Mouse (Mus musculus): Measurements from ENCODE around the gene Grm1.
A peak's percentile ranks its signal among the peaks of the same experiment; 100 is the strongest.

Grm1 gene

GRCm38 (mm10) chr10:10734561-10734960 lies 347.6 kb downstream of the Grm1 start:
- peak; percentile 66 for DNase-seq (ENCODE audit: inconsistent ontology term)

- DNase-seq (ENCODE audit: inconsistent ontology term) = no peak
Measured at GRCm38 (mm10) chr10:10733092-10733491, 349.1 kb downstream of the Grm1 start.

- DNase-seq (ENCODE audit: inconsistent ontology term) = no peak
Measured at GRCm38 (mm10) chr10:10726501-10726900, 355.7 kb downstream of the Grm1 start.

DNA sequence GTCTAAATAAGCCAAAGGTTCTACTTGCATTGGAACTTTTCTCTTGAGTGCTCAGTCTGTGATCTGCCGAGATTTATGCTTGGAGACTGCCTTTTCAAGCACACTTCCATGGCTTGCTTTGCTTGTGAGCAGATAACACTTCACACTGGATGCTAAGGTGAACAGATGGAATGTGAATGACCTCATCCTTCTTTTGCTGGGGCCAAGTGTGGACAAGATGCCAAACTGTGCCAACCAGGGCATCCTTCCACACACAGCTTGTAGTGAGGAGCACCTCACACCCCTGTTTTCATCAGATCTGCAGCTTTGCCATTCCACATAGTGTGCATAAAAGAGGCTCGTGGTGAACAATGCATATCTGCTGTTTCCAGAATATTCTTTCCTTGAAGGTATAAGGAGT lies 371.3 kb downstream of the Grm1 start:
- peak; percentile 27 for DNase-seq (ENCODE audit: inconsistent ontology term)

DNA sequence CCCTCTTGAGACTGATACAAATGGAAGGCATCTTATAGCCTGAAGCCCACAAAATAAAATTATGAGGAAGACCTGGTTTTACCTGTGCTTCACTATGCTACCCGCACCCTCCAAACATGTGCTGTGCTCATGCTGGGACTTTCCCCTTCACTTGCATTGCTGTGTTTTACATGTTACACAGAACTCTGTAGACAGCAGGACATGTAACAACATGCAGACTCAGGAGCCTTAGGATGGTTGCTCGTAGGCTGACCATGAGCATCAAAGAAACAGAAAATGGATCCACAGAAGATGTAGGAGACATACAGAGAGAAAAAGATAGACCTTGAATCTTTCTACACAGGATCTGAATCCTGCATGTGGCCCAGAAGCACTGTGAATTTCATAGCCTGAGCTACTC lies 371.8 kb downstream of the Grm1 start:
- DNase-seq (ENCODE audit: inconsistent ontology term) = no peak

- DNase-seq (ENCODE audit: inconsistent ontology term) = no peak
Measured at GRCm38 (mm10) chr10:10708031-10708430, 374.1 kb downstream of the Grm1 start.

GRCm38 (mm10) chr10:10701326-10701725 lies 380.8 kb downstream of the Grm1 start:
- DNase-seq (ENCODE audit: inconsistent ontology term) = no peak

DNA sequence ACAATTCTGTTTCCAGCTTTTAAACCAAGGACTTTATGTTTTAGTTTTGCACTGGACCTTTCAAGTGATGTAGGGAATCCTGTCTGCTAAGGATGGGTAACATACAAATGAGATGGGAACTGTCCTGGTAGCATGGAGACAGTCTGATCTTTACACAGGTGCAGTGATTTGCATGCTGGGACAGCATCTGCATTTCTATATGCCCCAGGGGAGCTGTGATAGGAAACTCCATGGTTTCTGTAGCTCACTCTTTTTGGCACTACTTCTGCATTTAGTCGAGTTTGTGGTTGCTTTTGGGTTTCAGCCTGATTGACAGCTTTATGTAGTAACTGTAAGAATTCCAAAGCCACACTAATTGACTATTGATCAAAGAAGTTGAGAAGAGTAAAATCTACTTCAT lies 381.3 kb downstream of the Grm1 start:
- no peak for DNase-seq (ENCODE audit: inconsistent ontology term)

DNA sequence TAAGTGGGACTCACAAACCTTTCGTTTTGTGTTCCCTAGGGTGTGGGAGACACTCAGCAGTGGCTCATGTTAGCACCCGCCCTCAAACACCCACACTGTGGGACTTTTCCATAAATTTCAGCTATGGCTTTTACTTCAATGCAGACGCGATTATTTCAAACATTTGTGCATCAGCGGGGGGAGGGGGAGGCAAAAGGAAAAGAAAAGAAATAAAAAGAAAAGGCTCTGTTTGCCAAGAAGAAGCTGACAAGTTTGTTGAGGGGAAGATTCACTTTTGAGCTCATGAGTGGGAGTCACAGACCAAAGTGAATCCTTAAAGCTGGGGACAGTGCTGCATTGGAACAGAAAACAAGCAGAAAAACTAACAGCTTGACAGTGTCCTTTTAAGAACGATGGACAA lies 384.7 kb downstream of the Grm1 start:
- DNase-seq (ENCODE audit: inconsistent ontology term) = no peak

- no peak for DNase-seq (ENCODE audit: inconsistent ontology term)
Measured at GRCm38 (mm10) chr10:10689668-10690223, 392.4 kb downstream of the Grm1 start.

DNA sequence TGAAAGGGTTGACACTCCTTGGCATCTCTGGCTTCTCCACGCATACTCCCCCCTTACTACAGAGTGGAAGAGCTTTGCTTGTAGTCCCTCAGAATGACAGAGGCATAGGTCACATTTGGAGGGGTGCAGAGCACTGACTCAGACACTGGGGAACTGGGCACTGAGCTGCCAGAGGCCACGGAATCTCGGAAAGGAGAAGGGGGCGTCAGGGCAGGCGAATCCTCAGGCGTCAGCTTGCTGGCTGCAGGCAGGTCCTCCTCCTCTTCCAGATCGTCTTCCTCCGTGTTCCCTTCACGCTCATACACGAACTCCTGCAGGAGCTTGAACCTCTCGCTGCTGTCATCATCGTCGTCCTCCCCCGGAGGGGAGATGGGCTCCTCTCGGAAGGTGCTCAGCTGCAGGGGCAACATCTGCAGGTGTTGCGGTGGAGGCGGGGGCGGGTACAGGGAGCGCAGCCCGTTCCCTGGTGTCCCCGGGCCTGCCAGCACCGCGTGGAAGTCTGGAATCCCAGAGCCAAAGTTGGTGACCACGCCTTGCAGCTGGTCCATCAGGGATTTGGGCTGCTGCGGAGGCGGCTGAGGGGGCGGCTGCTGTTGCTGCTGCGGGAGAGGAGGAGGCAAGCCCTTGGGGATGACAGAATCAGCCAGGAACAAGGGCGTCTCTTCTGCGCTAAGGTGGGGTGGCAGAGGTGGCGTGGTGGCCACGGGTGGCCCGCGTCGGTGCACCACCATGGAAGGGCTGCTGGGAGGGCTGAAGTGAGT lies 393.1 kb downstream of the Grm1 start:
- peak; percentile 51 for DNase-seq (ENCODE audit: inconsistent ontology term)

- no peak for DNase-seq (ENCODE audit: inconsistent ontology term)
Measured at GRCm38 (mm10) chr10:10681048-10681447, 401.1 kb downstream of the Grm1 start, which contains the start of gene Gm10944. TSS of gene Gm10944 (plus strand) at chr10:10681348.

- no peak for DNase-seq (ENCODE audit: inconsistent ontology term)
Measured at GRCm38 (mm10) chr10:10659976-10660375, 422.2 kb downstream of the Grm1 start.

DNA sequence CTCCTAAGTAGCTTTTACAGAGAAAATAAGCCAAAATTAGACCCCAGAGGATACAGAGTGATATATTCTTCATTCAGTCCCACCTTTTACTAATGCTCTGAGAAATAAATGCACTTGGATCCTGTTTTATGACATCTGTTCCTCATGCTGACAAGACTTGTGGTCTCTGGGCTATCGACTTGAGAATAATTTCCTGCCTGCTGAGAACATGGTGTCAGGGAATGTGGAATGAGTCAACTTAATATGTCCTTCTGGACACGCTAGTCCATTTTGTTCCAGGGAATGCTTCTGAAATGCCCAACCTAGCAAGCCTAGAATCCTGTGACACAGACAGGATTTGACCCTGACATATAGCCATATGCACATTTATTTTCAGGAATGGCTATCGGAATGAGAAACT lies 423.0 kb downstream of the Grm1 start:
- no peak for DNase-seq (ENCODE audit: inconsistent ontology term)

DNA sequence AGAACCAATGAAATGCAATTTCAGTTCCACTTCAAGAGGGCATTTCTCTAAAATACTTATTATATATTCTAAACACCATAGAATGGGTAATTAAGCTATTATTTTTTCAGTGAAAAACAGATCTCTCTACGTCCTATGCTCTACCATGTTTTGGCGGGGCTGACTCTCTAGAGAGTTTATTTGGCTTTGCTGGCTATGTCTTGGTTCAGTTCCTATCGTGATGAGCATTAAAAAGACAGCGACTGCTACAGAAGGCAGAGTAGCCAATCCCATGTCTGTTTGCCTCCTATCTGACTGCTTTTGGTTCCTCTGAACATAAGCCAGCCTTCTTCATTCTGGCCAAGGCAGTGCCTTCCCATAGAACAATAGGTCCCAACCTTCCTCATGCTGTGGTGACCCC lies 425.5 kb downstream of the Grm1 start:
- no peak for DNase-seq (ENCODE audit: inconsistent ontology term)

- DNase-seq (ENCODE audit: inconsistent ontology term) = no peak
Measured at GRCm38 (mm10) chr10:10655991-10656390, 426.2 kb downstream of the Grm1 start.

All from Muller cell, postnatal 12 days (primary cell).